Mouse (Mus musculus) heart, postnatal 36 days (tissue): Measurements from ENCODE around the gene Zfp180. TPM values are rescaled to one million over a fixed set of nuclear protein-coding genes. Genes with fewer than 3 reads are reported as not detected.

Source experiments
- total RNA-seq, 2 experiments: library from RNA; stranded (reverse); gene quantifications; 2 replicates each; pipeline ENCODE4 v1.2.3; 2021

The Zfp180 gene
- total RNA-seq, 2 experiments from 2014 or later, result 13.1 TPM

Other genes starting within 250 kb of the Zfp180 start
- gene Vmn1r176, start 244.6 kb upstream of the Zfp180 start, total RNA-seq, result not detected
- not detected for gene Vmn1r177, start 215.5 kb upstream of the Zfp180 start, total RNA-seq
- not detected for gene Vmn1r178, start 189.9 kb upstream of the Zfp180 start, total RNA-seq
- gene Vmn1r179, start 154.9 kb upstream of the Zfp180 start, total RNA-seq, result not detected
- not detected for gene Vmn1r180, start 131.3 kb upstream of the Zfp180 start, total RNA-seq
- gene Vmn1r181, start 107.3 kb upstream of the Zfp180 start, total RNA-seq, result not detected
- gene V1rd19, start 80.2 kb upstream of the Zfp180 start, total RNA-seq, result not detected
- not detected for gene Vmn1r183, start 28.7 kb upstream of the Zfp180 start, total RNA-seq
- 1 to 10 TPM; 2.8 to 3.7 TPM for gene Zfp112, start 30.4 kb downstream of the Zfp180 start, total RNA-seq
- 1 to 10 TPM; 5.5 to 6.0 TPM for gene Zfp235, start 52.2 kb downstream of the Zfp180 start, total RNA-seq
- under 1 TPM in 1 of 2 experiments, not detected in 1; 0.11 TPM for gene Zfp114, start 93.1 kb downstream of the Zfp180 start, total RNA-seq
- 1 to 10 TPM; 3.8 to 4.3 TPM for gene Zfp111, start 129.5 kb downstream of the Zfp180 start, total RNA-seq
- 1 to 10 TPM; 1.7 to 1.8 TPM for gene Zfp109, start 155.6 kb downstream of the Zfp180 start, total RNA-seq
- gene Zfp108, start 172.9 kb downstream of the Zfp180 start, total RNA-seq, result 1 to 10 TPM; 1.8 to 2.2 TPM
- gene Zfp93, start 188.5 kb downstream of the Zfp180 start, total RNA-seq, result 1 to 10 TPM; 3.8 to 4.1 TPM
- gene Zfp61, start 219.3 kb downstream of the Zfp180 start, total RNA-seq, result 1 to 10 TPM; 2.1 to 3.8 TPM
- gene Zfp94, start 234.7 kb downstream of the Zfp180 start, total RNA-seq, result 1 to 10 TPM; 1.7 to 2.5 TPM